Mouse (Mus musculus) heart, embryonic 11.5 days (tissue): ENCODE data around the gene Kpna1. TPM values are rescaled to one million over a fixed set of nuclear protein-coding genes. Genes with fewer than 3 reads are reported as not detected.

ENCODE experiments used
- ATAC-seq: fragments of 200-750 bp; cut with Nextera tagmentation; replicated peaks from 2 replicates; pipeline ENCODE4 v1.8.0; 2017; ENCODE audit warnings: moderate library complexity; ENCODE audit not compliant: insufficient number of reproducible peaks, low FRiP score, low TSS enrichment
- H3K27ac ChIP-seq: fragments of 300-500 bp; sonication (generic); 2 replicates; pipeline ENCODE4 v1.5.1; 2014; ENCODE audit warnings: mild to moderate bottlenecking, low read depth, low read length
- H3K27me3 ChIP-seq: fragments of 300-500 bp; sonication (generic); 2 replicates; pipeline ENCODE4 v1.6.1; 2014; ENCODE audit warnings: mild to moderate bottlenecking, low read length, mixed read lengths; ENCODE audit not compliant: control insufficient read depth, insufficient read depth
- H3K36me3 ChIP-seq: fragments of 300-500 bp; sonication (generic); 2 replicates; pipeline ENCODE4 v1.6.1; 2014; ENCODE audit warnings: mild to moderate bottlenecking, low read length, moderate library complexity, mixed read lengths; ENCODE audit not compliant: control insufficient read depth, insufficient read depth
- H3K4me1 ChIP-seq: fragments of 300-500 bp; sonication (generic); 2 replicates; pipeline ENCODE4 v1.6.1; 2014; ENCODE audit warnings: low read length; ENCODE audit not compliant: control insufficient read depth, insufficient read depth
- H3K4me2 ChIP-seq: fragments of 300-500 bp; sonication (generic); 2 replicates; pipeline ENCODE4 v1.6.1; 2014; ENCODE audit warnings: mild to moderate bottlenecking, moderate library complexity
- H3K4me3 ChIP-seq: fragments of 300-500 bp; sonication (generic); 2 replicates; pipeline ENCODE4 v1.5.1; 2014; ENCODE audit warnings: low read depth, low read length
- H3K9ac ChIP-seq: fragments of 300-500 bp; sonication (generic); 2 replicates; pipeline ENCODE4 v1.6.1; 2014; ENCODE audit warnings: mild to moderate bottlenecking, low read depth, low read length, moderate library complexity
- H3K9me3 ChIP-seq: fragments of 300-500 bp; sonication (generic); replicated peaks from 2 replicates; pipeline ENCODE4 v1.6.1; 2016; ENCODE audit warnings: low read length; ENCODE audit not compliant: control insufficient read depth
- WGBS: fragments of 180-500 bp; shearing (Covaris S2); extraction: QIAGEN DNeasy Blood & Tissue Kit; methylation state at CpG from one replicate; pipeline ENCODE4 v1.1.7; 2014; ENCODE audit not compliant: insufficient replicate concordance; 5-methylcytosine and 5-hydroxymethylcytosine counted together
- polyA plus RNA-seq: library from polyadenylated mRNA; unstranded; fragments of >200 nt; fragmentation: Nextera tagmentation; extraction: Ambion mirVana; gene quantifications from 2 replicates; pipeline ENCODE4 v1.2.1, GENCODE M21; 2014

Kpna1 gene
- polyA plus RNA-seq, 1 experiment from 2014 or later: 49.9 TPM

- 1% methylated on average over 16 of the region's 16 CpGs for WGBS
- Histone ChIP-seq H3K27ac (peak overlapping the region; percentile 100), H3K4me1 (peaks cover 27% of the 10 kb centered on the region), H3K9ac (peak overlapping the region; percentile 95), H3K4me3 (peak overlapping the region; percentile 77), H3K9me3 (no peaks in the 10 kb centered on the region), H3K4me2 (peak overlapping the region; percentile 74), H3K27me3 (no peaks in the 10 kb centered on the region), H3K36me3 (no peaks in the 10 kb centered on the region; the same call in 1 of the 2 replicates)
- no peak for ATAC-seq
These were observed 92.5 kb downstream of the Kpna1 start for GRCm38 (mm10) chr16:36071071-36071449.

- under 1% methylated on average over 80 of the region's 81 CpGs for WGBS
- Histone ChIP-seq H3K4me3 (peak within 1 kb of the TSS; percentile 77), H3K9ac (peak within 1 kb of the TSS; percentile 95), H3K9me3 (no peaks in the 10 kb centered on the region), H3K27me3 (no peaks in the 10 kb centered on the region), H3K4me1 (peaks cover 24% of the 10 kb centered on the region), H3K4me2 (peak within 1 kb of the TSS; percentile 74), H3K36me3 (no peaks in the 10 kb centered on the region; the same call in 1 of the 2 replicates), H3K27ac (peak within 1 kb of the TSS; percentile 100)
- ATAC-seq: peak; percentile 94
These were observed 93.2 kb downstream of the Kpna1 start, which contains the start of the genes Fam162a and Ccdc58 for GRCm38 (mm10) chr16:36071450-36072379. Gene Fam162a, minus strand, starts transcription at chr16:36071594. Gene Ccdc58, plus strand, starts transcription at chr16:36071685.

DNA sequence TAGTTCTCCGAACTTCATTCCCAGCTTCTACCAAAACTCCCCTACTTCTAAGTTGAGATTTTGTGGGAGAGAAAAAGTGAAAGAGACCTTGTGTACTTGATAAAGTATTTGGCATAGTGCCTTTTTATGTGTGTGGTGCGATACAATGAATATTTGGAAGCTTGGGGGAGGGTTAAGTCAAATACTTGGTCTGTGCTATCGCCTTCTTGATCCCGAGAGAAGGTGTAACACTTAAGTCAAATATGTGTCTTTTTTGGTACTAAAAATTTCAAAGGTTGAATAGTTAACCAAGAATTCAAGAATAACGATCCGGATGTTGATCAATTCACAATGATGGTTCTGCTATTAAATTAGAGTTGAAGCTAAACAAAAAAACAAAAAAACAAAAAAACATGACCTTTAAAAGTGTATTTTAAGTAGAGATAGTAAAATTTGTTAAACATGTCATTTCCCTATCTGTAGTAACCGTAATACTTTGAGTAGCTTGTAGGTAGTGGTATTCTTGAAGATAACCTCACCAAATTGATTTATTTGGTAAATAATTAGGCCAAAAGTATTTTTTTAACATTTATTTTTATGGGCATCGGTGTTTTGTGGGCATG lies 94.0 kb downstream of the Kpna1 start:
- H3K27me3 ChIP-seq: no peaks in the 10 kb centered on the region
- peak overlapping the region; percentile 95 for H3K9ac ChIP-seq
- peaks cover 22% of the 10 kb centered on the region for H3K4me1 ChIP-seq
- peak overlapping the region; percentile 74 for H3K4me2 ChIP-seq
- H3K9me3 ChIP-seq: no peaks in the 10 kb centered on the region
- no peak for ATAC-seq
- 24% methylated on average over 8 of the region's 8 CpGs for WGBS
- H3K4me3 ChIP-seq: peak overlapping the region; percentile 77
- H3K27ac ChIP-seq: peak overlapping the region; percentile 100
- no peaks in the 10 kb centered on the region; the same call in 1 of the 2 replicates for H3K36me3 ChIP-seq

GRCm38 (mm10) chr16:36074772-36075171 lies 96.2 kb downstream of the Kpna1 start:
- no peak overlapping the region for H3K9ac ChIP-seq
- H3K27ac ChIP-seq: no peak overlapping the region
- H3K4me3 ChIP-seq: no peak overlapping the region
- no peak overlapping the region for H3K4me2 ChIP-seq
- no peaks in the 10 kb centered on the region for H3K9me3 ChIP-seq
- peaks cover 2% of the 10 kb centered on the region for H3K4me1 ChIP-seq
- whole genome bisulfite sequencing: 88% methylated on average over 3 of the region's 3 CpGs
- H3K27me3 ChIP-seq: no peaks in the 10 kb centered on the region
- H3K36me3 ChIP-seq: no peaks in the 10 kb centered on the region; the same call in 1 of the 2 replicates
- ATAC-seq: no peak

DNA sequence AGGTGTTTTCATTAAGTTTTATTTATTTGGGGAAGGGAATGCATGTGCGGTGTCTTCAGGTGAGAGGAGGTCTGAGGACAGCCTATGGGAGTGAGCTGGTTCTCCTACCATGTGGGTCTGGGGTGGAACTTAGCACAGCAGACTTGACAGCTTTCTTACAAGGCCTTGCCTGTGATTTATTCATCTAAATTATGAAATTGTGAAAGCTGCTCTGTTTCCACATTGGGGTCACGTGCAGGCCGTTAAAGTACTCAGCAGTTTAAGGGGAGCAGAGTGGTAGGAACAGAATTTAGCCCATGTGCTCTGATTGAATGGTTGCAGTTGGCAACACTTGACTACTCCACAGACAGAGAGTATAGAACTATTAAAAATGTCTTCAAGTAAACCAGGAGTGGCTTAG lies 101.4 kb downstream of the Kpna1 start:
- no peak for ATAC-seq
- no peaks in the 10 kb centered on the region for H3K9me3 ChIP-seq
- no peaks in the 10 kb centered on the region for H3K4me1 ChIP-seq
- peaks cover 6% of the 10 kb centered on the region for H3K36me3 ChIP-seq
- 92% methylated on average over 3 of the region's 3 CpGs for WGBS
- H3K4me3 ChIP-seq: no peak overlapping the region
- no peak overlapping the region for H3K4me2 ChIP-seq
- H3K27ac ChIP-seq: no peak overlapping the region
- H3K9ac ChIP-seq: no peak overlapping the region
- no peaks in the 10 kb centered on the region for H3K27me3 ChIP-seq

Other genes starting within 250 kb of the Kpna1 start
- gene Dirc2, start 209.4 kb upstream of the Kpna1 start, polyA plus RNA-seq: 11.3 and 12.0 TPM in 2 replicates
- 12.7 and 13.3 TPM in 2 replicates for gene Hspbap1, start 208.4 kb upstream of the Kpna1 start, polyA plus RNA-seq
- 0.29 and 0.35 TPM in 2 replicates for gene Parp14, start 107.2 kb upstream of the Kpna1 start, polyA plus RNA-seq
- 3.3 and 5.1 TPM in 2 replicates for gene Parp9, start 40.3 kb upstream of the Kpna1 start, polyA plus RNA-seq
- 3.4 and 4.0 TPM in 2 replicates for gene Dtx3l, start 39.6 kb upstream of the Kpna1 start, polyA plus RNA-seq
- 6.5 and 7.6 TPM in 2 replicates for gene Wdr5b, start 62.4 kb downstream of the Kpna1 start, polyA plus RNA-seq
- gene Fam162a, start 92.8 kb downstream of the Kpna1 start, polyA plus RNA-seq: 723 and 731 TPM in 2 replicates
- gene Ccdc58, start 92.9 kb downstream of the Kpna1 start, polyA plus RNA-seq: 87.5 and 89.1 TPM in 2 replicates
- gene Csta1, start 152.5 kb downstream of the Kpna1 start, polyA plus RNA-seq: not detected in 2 replicates
- gene Stfa2l1, start 178.1 kb downstream of the Kpna1 start, polyA plus RNA-seq: not detected in 2 replicates
- gene Gm5483, start 205.5 kb downstream of the Kpna1 start, polyA plus RNA-seq: not detected in 2 replicates
- not detected in 2 replicates for gene Gm5416, start 231.7 kb downstream of the Kpna1 start, polyA plus RNA-seq
- gene 2010005H15Rik, start 242.7 kb downstream of the Kpna1 start, polyA plus RNA-seq: not detected in 2 replicates